Mouse (Mus musculus) MEL-GATA-1-ER (cell line): Measurements from ENCODE around the gene Atp1a2.
A peak's percentile ranks its signal among the peaks of the same experiment; 100 is the strongest.

Experiments used
- DNase-seq: peaks from one replicate; pipeline ENCODE4 v3.0.0-alpha.2; 2012; ENCODE audit warnings: low read depth; ENCODE audit errors: extremely low read depth

The Atp1a2 gene

DNA sequence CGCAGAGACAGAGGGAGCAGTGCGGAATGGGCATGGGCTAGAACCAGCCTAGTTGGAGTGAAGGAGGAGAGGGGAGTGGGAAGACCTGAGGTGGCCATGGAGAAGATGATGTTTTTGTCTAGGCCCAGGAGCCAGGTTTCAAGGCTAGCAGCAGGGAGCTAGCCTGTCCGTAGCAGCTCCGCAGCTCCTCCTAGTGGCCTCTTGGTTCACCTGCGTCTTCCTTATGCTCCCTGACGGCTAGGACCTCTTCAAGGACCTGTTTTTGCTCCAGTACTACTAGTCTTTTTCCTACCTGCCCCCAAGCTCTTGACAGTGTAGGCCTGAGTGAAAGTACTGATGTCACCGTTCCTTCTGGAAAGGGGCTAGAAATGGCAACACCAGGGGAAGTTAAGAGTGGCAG is 26.9 kb upstream of the Atp1a2 start:
- DNase-seq, result peak; percentile 47

DNA sequence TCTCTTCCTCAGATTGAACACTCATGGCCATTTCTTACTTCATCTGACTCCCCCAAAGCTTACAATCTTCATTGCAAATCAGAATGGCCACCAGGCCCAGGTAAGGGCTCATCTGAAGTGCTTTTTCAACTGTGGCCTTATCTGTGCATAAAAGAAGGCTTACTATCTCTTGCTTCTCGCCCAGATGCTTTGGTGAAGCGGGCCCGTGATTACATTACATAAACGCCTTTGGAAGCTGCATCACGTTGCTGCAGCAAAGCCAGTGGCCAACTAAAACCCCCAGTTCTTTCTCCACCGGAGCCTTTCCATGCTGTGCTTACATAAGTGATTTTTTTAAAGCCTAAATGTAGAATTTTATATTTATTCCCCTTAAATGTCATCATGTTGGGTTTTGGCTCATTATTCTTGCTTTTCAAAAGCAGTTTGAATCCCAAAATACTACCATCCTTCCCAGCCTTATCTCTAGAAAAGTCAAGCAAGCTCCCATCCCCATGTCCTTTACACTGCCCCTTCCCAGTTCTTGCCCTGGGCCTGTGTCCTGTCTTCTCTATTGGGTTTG is 26.0 kb upstream of the Atp1a2 start:
- no peak for DNase-seq

DNA sequence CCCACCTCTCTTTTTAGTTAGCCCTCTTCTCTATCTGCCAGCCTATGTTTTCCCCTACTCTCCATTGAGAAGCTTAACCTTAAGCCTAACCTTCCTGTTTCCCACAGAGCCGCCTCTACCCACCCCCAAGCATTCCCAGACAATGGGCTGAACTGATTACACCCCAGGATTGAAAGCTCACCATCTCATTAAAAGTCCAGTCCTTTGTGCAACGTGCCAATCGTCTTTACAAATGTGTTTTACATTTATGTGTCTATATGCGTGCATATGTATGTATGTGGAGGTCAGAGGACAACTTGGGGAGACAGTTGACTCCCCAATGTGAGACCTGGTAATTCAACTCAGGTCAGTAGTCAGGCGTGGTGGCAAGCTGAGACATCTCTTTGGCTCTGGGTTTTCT is 25.4 kb upstream of the Atp1a2 start:
- DNase-seq, result no peak

DNA sequence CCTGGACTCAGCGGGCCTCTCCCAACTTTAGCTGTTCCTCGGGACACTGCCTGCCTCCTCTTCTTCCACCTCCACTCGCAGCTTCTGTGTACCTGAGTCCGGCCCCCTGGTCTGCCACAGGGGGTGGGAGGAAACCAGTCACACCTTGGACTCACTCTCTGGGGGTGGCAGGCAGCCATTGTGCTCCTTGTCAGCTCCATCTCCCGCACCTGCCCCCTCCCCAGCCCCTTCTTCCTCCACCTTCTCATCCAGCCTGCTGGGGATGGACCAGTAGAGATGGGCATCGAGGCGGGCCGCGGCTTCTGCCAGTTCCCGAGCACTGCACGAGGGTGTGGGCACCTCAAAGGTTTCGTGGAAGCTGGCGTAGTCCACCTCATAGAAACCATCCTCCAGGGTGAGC is 24.9 kb upstream of the Atp1a2 start:
- DNase-seq, result no peak

GRCm38 (mm10) chr1:172319921-172320411 is 22.1 kb upstream of the Atp1a2 start:
- no peak for DNase-seq

DNA sequence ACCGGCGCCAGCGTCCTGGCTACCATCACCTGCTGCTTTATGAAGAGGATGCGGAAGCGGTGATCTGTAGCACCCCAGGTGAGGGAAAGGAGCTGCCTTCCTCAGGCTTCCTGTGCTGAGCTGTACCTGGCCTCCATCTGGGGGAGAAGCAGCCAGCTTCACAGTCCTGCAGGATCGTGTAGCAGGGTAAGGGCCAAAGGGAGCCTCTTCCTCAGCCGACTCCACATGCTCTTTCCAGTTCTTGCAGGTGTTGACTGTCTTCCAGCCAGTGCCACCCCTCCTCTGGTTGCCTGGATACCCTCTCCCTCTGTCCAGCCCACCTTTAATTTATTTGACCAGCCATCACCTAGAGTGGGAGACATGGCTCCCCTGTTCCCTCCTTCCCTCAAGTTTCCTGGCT is 21.5 kb upstream of the Atp1a2 start:
- DNase-seq, result no peak

- DNase-seq, result no peak
These were observed 20.7 kb upstream of the Atp1a2 start for GRCm38 (mm10) chr1:172318424-172319035.

DNA sequence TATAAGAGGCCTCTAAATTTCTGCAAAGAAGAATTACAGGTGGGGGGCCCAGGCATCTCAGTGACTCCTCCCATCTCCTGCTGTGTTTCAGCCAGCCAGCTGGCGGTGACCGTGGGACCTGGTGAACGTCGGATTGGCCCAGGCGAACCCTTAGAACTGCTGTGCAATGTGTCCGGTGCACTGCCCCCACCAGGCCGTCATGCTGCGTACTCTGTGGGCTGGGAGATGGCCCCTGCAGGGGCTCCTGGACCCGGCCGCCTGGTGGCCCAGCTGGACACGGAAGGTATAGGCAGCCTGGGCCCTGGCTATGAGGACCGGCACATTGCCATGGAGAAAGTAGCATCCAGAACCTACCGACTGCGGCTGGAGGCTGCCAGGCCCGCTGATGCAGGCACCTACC is 20.1 kb upstream of the Atp1a2 start:
- DNase-seq, result no peak

DNA sequence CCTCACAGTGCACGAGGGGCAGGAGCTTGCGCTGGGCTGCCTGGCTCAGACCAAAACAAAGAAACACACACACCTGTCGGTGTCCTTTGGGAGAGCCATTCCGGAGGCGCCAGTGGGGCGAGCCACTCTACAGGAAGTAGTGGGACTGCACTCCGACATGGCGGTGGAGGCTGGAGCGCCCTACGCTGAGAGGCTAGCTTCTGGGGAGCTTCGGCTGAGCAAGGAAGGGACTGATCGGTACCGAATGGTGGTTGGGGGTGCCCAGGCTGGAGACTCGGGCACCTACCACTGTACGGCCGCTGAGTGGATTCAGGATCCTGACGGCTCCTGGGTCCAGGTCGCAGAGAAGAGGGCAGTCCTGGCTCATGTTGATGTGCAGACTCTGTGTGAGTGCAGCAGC is 19.6 kb upstream of the Atp1a2 start:
- DNase-seq, result no peak

GRCm38 (mm10) chr1:172314911-172315310 is 17.0 kb upstream of the Atp1a2 start:
- DNase-seq, result no peak

- no peak for DNase-seq
These were observed 15.9 kb upstream of the Atp1a2 start for GRCm38 (mm10) chr1:172313613-172314411.

DNA sequence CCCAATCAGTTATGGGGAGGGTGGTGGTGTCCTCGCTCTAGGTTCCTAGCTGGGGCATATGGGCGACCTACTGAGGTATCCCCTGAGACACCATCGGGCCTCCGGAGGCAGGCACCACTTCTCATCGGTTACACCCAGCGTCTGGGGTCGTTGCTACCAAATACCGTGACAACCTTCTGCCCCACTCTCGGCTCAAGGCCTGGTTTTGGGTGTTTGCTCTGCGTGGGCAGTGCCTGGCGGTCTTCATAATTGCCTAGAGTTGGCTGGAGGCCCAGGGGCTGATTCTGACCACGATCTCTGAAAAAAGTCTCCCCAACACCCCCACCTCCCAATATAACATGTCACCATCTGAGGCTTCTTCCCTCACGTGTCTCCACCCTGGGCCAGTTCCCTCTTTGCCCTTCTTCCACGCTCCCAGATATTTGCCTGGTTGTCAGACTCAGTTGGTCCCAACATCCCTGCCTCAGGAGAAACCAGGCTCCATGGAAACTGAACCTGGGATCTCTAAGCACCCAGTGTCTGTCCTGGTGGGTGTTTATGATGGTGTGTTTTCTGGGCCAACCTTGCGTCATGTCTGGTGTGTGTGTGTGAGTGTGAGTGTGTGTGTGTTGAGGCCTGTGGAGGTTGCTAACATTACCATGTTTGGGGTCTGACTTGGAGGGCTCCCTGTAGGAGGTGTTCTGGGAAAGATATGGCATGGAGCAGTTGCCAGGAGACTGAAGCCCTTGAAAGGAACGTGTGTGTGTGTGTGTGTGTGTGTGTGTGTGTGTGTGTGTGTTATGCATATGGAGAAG is 15.1 kb upstream of the Atp1a2 start:
- DNase-seq, result no peak

DNA sequence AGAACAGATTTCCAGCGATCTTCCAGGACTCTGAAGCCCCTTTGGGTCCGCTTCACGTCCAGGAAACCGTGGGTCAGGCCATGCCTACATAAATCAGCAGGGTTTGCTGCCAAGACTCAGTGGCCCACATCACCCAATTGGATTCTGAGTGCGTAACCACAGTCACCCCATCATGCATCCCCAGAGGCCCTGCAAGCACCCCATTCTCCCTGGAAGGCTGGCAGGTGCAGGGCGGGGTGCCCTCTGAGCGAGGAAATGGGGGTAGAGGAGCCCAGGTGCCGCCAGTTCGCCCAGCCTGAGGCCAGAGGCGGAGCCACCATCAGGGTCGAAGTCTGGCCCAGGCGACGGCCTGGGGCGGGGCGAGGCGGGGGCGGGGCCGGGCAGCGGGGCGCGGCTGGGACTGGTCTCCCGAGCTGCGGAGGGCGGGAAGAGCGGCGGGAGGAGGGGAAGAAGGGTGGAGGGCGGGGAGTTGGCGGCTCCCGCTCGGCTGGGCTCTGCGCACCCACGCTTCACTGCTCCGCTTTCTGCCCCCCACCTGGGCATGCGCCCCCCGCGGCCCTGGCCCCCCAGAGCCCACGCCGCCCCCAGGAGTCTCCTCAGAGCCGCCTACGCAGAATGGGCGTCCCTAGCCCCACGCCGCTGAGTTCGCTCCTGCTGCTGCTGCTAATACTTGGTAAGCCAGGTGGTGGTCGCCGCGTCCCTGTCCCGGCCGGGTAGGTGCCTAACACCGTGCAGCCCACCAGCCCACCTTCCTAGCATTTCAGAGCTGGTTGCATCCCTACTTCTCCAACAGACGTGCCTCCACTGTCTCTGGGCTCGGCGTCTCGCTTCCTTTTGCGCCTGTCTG is 14.3 kb upstream of the Atp1a2 start:
- DNase-seq, result no peak

DNA sequence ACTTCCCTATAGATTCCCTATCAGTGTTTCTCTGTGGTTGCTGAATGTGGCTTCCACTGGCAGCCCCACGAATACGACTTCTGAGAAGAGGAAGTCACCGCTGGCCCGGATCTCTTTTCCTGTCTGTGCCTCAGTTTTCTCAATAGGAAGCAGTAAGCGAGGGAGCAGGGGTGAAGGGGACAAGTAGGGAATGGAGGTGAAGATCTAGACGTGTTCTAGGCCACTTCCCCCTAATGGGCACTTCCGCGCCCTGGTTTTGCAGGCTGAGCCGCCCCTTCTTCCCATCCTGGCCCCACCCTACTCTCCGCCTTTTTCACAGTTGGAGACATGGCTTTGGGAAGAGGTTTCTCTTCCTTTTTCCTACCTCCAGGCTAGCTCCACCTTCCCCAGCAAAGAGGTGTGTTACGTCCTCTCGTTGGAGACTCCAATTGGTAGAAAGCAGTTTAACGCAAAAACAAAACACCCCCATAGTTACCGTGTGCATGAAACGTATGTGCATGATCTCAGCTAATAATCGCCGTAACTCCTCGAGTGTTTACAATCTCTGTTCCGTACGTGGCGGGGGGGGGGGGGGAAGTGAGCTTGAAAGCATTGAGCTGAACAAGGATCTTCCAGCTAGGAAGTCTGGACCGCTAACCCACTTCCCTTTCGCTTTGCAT is 13.5 kb upstream of the Atp1a2 start:
- peak; percentile 86 for DNase-seq

DNA sequence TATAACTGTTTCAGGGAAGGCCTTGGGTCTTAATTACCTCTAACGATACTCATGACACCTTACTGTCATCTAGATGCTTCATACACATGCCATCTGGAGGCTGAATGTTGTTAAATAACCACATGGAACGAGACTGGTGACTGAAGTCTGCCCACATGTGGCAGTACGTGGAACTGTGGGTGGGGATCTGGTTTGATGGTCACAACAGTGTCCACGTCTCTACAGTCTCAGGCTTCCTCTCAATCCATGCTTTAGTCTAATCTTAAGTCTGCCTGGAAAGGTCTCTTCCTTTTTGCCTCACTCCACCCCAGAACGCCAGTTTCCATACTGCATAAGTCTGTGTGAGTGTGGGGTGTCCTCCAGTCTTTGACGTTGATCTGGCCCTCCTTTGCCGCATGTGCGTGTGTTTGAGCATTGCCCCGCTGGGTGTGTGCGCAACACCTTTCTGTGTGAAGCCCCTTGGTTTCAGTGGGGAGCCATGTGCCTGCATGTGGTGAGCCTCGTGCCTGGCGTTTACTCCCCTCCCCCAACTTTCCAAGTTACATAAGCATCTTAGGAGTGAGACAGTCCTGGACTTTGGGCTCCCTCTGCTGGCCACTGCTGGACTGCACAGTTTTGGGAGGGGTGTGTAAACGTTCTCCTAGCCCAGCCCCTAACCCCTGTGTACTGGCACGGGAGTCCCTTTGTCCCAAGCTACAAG is 12.0 kb upstream of the Atp1a2 start:
- DNase-seq, result peak; percentile 80

GRCm38 (mm10) chr1:172308409-172308808 is 10.5 kb upstream of the Atp1a2 start:
- no peak for DNase-seq

GRCm38 (mm10) chr1:172307936-172308335 is 10.1 kb upstream of the Atp1a2 start:
- DNase-seq, result no peak

DNA sequence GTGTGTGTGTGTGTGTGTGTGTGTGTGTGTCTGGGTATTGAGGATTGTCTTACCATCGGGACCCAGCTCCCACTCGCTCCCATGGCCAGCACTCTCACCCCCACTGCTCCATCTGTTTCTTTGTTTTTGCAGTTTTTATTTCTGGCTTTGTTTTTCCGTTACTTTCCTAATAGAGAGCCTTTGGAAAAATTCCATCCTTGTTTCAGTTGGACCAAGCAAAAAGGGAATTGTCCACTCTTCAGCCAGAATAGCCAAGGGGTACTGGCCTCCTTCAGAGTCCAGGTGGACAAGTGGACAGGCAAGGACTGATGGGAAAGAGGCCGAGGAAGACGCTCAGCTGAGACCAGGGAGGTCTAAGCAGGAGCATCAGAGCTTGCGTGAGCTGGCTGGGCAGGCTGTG is 9.0 kb upstream of the Atp1a2 start:
- no peak for DNase-seq

GRCm38 (mm10) chr1:172306196-172306595 is 8.3 kb upstream of the Atp1a2 start:
- no peak for DNase-seq

GRCm38 (mm10) chr1:172305635-172306034 is 7.8 kb upstream of the Atp1a2 start:
- DNase-seq, result no peak
